Mouse (Mus musculus): Measurements from ENCODE around the gene Myh2. TPM values are rescaled to one million over a fixed set of nuclear protein-coding genes. Genes with fewer than 3 reads are reported as not detected.

Gene Myh2
- polyA plus RNA-seq, 1 experiment from 2014 or later = 0.06 TPM

DNA sequence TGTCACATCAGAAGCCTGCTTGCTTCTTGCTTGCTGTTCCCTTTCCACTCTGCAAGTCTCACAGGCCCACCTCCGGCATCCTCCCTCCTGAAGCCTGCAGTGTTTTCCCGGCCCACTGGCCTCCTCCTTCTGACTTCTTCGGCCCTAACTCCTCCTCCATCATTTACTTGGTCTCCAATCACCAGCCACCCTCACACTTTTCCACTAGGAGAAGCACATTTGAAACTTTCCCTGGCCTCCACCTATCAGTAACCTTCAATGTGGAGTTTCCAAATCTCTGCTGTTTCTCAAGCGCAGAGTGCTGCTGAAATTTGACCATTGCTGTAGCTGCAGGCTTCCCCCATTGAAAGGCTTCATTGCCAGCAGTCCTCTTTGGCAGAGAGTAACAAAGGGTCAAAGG, 28.8 kb upstream of the Myh2 start:
- Histone ChIP-seq H3K9me3 (replicated peaks; ENCODE audit: control insufficient read depth, low read length) (no peaks in the 10 kb centered on the region), H3K4me3 (ENCODE audit: low read depth, low read length) (no peak overlapping the region), H3K4me2 (ENCODE audit: low read length) (no peak overlapping the region), H3K27me3 (replicated peaks; ENCODE audit: control insufficient read depth, insufficient read depth, low read length) (no peaks in the 10 kb centered on the region), H3K9ac (ENCODE audit: low read length) (no peak overlapping the region), H3K36me3 (ENCODE audit: control insufficient read depth, insufficient read depth, low read length) (no peaks in the 10 kb centered on the region), H3K27ac (ENCODE audit: low read depth, low read length) (no peak overlapping the region), H3K4me1 (ENCODE audit: control insufficient read depth, insufficient read depth, low read length) (no peaks in the 10 kb centered on the region)
- 59% methylated on average over 4 of the region's 4 CpGs for WGBS
- ATAC-seq (no peak), DNase-seq (ENCODE audit: low spot score) (no peak)

DNA sequence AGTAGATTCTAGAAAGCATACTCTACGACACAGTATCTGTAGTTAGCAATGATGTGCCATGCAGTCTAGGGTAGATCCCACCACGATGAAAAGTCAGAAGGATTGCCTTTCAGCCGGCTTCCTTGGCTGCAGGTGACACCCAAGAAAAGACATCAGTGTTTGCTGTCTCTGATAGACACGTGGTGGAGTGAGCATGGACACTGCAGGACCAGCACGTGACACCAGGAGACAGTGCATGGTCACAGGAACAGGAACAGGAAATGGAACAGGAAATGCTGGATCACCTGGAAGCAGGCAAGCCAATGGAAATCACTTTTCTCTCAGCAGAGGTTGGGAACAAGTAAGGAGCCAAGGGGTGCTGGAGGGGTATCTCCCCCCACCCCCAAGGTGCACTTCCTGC, 27.8 kb upstream of the Myh2 start:
- Histone ChIP-seq H3K4me1 (ENCODE audit: control insufficient read depth, insufficient read depth, low read length) (no peaks in the 10 kb centered on the region), H3K9ac (ENCODE audit: low read length) (no peak overlapping the region), H3K9me3 (replicated peaks; ENCODE audit: control insufficient read depth, low read length) (no peaks in the 10 kb centered on the region), H3K4me3 (ENCODE audit: low read depth, low read length) (no peak overlapping the region), H3K4me2 (ENCODE audit: low read length) (no peak overlapping the region), H3K27ac (ENCODE audit: low read depth, low read length) (no peak overlapping the region), H3K36me3 (ENCODE audit: control insufficient read depth, insufficient read depth, low read length) (no peaks in the 10 kb centered on the region), H3K27me3 (replicated peaks; ENCODE audit: control insufficient read depth, insufficient read depth, low read length) (no peaks in the 10 kb centered on the region)
- ATAC-seq = no peak
- no peak for DNase-seq (ENCODE audit: low spot score)
- 81% methylated on average over 5 of the region's 5 CpGs for WGBS

DNA sequence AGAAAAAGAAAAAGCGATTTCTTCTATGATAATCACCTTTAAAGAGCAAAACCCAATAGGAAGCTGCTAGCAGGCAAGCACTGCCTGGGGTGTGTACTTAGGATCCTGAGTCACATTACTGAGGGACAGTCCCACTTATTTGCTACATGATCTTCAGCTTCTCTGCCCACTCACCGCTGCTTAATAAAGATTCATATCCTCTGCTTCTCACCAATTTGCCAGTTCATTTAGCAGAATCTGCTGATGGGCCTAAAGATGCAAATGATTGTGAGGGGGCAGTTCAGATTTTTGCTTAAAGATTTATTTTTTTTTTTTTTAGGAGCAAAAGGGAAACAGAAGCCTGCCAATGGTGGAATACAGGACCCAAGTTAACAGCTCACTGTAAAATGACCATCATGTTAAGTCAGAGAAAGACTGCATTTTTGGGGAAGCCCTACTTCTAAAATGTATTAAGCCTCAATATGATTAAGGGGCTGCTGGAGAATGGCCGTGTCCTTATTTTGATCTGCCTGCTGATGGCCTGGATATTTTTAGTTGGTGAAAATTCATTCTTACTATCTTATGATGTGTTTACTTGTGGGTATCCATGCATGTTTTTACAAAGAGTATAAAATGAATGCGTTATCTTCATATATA, 26.8 kb upstream of the Myh2 start:
- DNase-seq (ENCODE audit: low spot score) = no peak
- ATAC-seq = no peak
- Histone ChIP-seq H3K27me3 (replicated peaks; ENCODE audit: control insufficient read depth, insufficient read depth, low read length) (no peaks in the 10 kb centered on the region), H3K27ac (ENCODE audit: low read depth, low read length) (no peak overlapping the region), H3K9ac (ENCODE audit: low read length) (no peak overlapping the region), H3K4me2 (ENCODE audit: low read length) (no peak overlapping the region), H3K4me1 (ENCODE audit: control insufficient read depth, insufficient read depth, low read length) (no peaks in the 10 kb centered on the region), H3K9me3 (replicated peaks; ENCODE audit: control insufficient read depth, low read length) (no peaks in the 10 kb centered on the region), H3K36me3 (ENCODE audit: control insufficient read depth, insufficient read depth, low read length) (no peaks in the 10 kb centered on the region), H3K4me3 (ENCODE audit: low read depth, low read length) (no peak overlapping the region)
- 96% methylated on average over 4 of the region's 4 CpGs for WGBS

DNA sequence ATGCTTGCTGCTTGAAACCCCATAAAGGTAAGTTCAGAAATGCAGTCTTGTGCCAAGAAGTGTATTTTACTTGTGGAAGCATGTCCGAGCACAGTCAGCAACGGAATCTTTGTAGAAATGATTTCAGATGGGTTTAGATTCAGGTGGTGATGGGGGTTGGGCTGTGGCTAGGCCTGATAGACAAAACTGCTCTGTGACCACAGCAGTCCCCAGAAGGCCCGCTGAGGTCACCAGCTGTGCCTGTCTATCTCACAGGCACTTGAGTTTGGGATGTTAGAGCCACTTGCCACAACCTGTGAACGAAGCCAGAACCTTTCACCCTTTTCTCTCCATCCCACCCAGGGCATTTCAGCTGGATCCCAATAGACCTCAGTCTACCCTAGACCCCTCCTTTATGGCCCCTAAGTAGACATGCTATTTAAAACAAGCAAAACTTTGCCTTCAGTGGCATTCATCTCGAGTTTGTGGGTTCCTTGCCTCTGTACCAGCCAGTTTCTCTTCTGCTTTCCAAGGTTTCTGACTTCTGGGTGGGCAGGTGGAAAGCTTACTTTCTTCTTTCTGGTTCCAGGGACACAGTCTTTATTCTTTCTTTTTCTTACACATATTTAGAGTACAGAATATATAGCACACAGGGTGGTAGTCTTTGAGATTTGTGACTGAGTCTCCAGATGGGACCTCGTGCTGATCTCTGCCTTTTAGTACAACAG, 26.1 kb upstream of the Myh2 start:
- Histone ChIP-seq H3K4me3 (ENCODE audit: low read depth, low read length) (no peak overlapping the region), H3K27me3 (replicated peaks; ENCODE audit: control insufficient read depth, insufficient read depth, low read length) (no peaks in the 10 kb centered on the region), H3K27ac (ENCODE audit: low read depth, low read length) (no peak overlapping the region), H3K9me3 (replicated peaks; ENCODE audit: control insufficient read depth, low read length) (no peaks in the 10 kb centered on the region), H3K4me2 (ENCODE audit: low read length) (no peak overlapping the region), H3K4me1 (ENCODE audit: control insufficient read depth, insufficient read depth, low read length) (no peaks in the 10 kb centered on the region), H3K9ac (ENCODE audit: low read length) (no peak overlapping the region), H3K36me3 (ENCODE audit: control insufficient read depth, insufficient read depth, low read length) (no peaks in the 10 kb centered on the region)
- WGBS = 75% methylated on average over 6 of the region's 6 CpGs
- DNase-seq (ENCODE audit: low spot score) (no peak), ATAC-seq (no peak)

DNA sequence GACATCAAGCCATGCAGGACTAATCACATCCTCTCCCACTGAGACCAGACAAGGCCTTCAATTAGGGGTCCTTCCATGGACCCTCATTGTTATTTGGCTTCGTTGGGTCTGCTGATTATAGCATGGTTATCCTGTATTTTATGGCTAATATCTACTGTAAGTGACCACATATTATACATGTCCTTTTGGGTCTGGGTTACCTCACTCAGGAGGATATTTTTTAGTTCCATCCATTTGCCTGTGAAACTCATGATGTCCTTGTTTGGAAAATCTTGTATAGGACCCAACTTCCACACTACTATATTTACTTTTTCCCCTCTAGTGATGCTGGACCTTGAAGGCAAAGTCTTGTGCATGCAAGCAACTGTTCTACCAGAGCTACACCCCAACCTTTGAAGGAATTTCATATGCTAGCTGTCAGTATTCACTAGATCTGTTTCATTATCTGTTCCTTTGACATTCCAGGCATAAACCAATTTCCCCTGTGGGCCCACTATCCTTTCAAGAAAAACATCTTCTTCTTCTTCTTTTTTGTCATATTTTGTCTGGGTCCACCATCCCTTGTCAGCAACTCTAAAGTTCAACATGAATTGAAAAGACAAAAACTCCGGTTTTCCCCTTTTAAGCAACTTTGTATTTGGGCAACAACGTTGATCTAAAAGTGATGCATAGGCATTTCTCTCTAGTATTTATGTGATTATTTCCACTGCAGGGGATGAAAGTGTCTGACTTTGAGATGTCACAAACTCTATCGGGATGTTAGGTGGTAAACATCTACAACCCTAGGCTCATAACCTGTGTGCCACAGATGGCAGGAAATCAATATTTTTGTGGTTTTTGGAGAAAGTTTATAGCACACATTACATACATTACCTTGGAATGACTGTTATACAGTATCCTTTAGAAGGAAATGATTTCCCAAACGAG, 25.1 kb upstream of the Myh2 start:
- H3K4me2 ChIP-seq (ENCODE audit: low read length) = no peak overlapping the region
- DNase-seq (ENCODE audit: low spot score) (no peak), ATAC-seq (no peak)
- WGBS = 82% methylated on average over 5 of the region's 5 CpGs
- H3K9me3 ChIP-seq (replicated peaks; ENCODE audit: control insufficient read depth, low read length) = no peaks in the 10 kb centered on the region
- no peak overlapping the region for H3K4me3 ChIP-seq (ENCODE audit: low read depth, low read length)
- H3K27me3 ChIP-seq (replicated peaks; ENCODE audit: control insufficient read depth, insufficient read depth, low read length) = no peaks in the 10 kb centered on the region
- H3K4me1 ChIP-seq (ENCODE audit: control insufficient read depth, insufficient read depth, low read length) = no peaks in the 10 kb centered on the region
- H3K36me3 ChIP-seq (ENCODE audit: control insufficient read depth, insufficient read depth, low read length) = no peaks in the 10 kb centered on the region
- no peak overlapping the region for H3K9ac ChIP-seq (ENCODE audit: low read length)
- no peak overlapping the region for H3K27ac ChIP-seq (ENCODE audit: low read depth, low read length)

DNA sequence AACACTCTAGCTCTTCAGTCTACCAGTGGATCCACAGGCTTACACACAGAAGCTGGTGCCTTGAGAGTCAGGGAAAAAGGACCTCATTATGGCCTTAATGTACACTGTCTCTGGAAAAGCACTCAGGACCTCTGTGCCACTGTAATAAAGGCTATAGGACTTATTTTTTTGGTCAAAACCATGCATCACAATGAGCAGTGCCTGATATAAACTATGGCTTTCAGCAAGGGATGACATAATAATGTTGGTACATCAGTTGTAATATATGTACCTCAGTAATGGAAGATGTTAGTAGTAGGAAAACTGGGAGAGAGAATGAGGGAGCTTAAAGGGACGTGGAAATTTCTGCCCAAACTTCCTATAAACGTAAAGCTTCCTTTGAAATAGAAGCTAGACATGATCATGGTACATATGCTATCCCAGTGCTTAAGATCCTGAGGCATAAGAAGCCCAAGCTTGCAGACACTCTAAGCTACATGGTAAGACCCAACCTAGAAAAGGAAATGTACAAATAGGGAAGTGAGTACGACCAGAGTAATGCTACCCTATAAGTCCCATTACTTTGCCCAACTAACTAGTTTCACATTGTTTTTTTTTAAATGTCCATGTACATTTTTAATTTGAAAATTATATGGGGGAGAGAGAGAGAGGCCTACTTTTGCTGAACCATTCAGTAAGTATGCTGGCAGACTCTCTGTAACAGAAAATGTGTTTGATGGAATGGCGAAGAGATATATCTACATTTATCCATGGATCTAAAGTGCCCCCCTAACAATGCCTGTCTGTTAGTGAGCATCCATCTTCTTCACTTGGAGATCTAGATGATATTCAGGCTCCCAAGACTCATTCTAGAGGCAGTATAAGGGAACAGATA, 24.2 kb upstream of the Myh2 start:
- Histone ChIP-seq H3K36me3 (ENCODE audit: control insufficient read depth, insufficient read depth, low read length) (no peaks in the 10 kb centered on the region), H3K4me2 (ENCODE audit: low read length) (no peak overlapping the region), H3K27ac (ENCODE audit: low read depth, low read length) (no peak overlapping the region), H3K9me3 (replicated peaks; ENCODE audit: control insufficient read depth, low read length) (no peaks in the 10 kb centered on the region), H3K4me3 (ENCODE audit: low read depth, low read length) (no peak overlapping the region), H3K27me3 (replicated peaks; ENCODE audit: control insufficient read depth, insufficient read depth, low read length) (no peaks in the 10 kb centered on the region), H3K9ac (ENCODE audit: low read length) (no peak overlapping the region), H3K4me1 (ENCODE audit: control insufficient read depth, insufficient read depth, low read length) (no peaks in the 10 kb centered on the region)
- no peak for ATAC-seq
- no peak for DNase-seq (ENCODE audit: low spot score)
- 93% methylated on average over 4 of the region's 4 CpGs for WGBS

DNA sequence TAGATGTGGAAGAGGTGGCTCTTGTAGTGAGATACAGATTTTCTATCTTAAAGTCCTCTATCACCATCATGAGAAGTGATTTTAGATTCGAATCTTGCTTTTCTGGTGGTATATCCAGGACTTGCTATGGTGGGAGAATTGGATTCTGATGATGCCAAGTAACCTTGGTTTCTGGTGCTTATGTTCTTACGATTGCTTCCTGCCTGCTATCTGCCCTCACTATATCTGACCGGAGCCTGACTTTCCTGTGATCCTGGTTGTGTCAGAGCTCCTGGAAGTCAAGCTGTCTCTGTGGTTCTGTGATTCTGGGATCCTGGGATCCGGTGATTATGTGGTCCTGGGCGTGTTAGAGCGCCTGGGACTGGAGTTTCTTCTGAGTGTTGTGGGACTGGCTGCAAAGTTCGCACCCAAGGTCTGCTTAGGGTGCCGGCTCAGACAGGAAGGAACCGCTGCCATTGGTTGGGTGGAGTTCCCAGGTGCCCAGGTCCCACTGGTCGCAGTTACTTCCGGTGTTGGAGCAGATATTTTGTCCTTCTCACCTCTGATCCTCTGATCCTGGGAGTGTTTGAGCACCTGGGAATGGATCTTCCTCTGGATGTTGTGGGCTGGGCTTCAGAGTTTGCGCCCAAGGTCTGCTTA, 23.4 kb upstream of the Myh2 start:
- WGBS = 94% methylated on average over 12 of the region's 12 CpGs
- no peaks in the 10 kb centered on the region for H3K9me3 ChIP-seq (replicated peaks; ENCODE audit: control insufficient read depth, low read length)
- H3K27me3 ChIP-seq (replicated peaks; ENCODE audit: control insufficient read depth, insufficient read depth, low read length) = no peaks in the 10 kb centered on the region
- no peaks in the 10 kb centered on the region for H3K36me3 ChIP-seq (ENCODE audit: control insufficient read depth, insufficient read depth, low read length)
- no peak overlapping the region for H3K9ac ChIP-seq (ENCODE audit: low read length)
- no peak overlapping the region for H3K27ac ChIP-seq (ENCODE audit: low read depth, low read length)
- H3K4me1 ChIP-seq (ENCODE audit: control insufficient read depth, insufficient read depth, low read length) = no peaks in the 10 kb centered on the region
- DNase-seq (ENCODE audit: low spot score) (no peak), ATAC-seq (no peak)
- H3K4me3 ChIP-seq (ENCODE audit: low read depth, low read length) = no peak overlapping the region
- no peak overlapping the region for H3K4me2 ChIP-seq (ENCODE audit: low read length)

DNA sequence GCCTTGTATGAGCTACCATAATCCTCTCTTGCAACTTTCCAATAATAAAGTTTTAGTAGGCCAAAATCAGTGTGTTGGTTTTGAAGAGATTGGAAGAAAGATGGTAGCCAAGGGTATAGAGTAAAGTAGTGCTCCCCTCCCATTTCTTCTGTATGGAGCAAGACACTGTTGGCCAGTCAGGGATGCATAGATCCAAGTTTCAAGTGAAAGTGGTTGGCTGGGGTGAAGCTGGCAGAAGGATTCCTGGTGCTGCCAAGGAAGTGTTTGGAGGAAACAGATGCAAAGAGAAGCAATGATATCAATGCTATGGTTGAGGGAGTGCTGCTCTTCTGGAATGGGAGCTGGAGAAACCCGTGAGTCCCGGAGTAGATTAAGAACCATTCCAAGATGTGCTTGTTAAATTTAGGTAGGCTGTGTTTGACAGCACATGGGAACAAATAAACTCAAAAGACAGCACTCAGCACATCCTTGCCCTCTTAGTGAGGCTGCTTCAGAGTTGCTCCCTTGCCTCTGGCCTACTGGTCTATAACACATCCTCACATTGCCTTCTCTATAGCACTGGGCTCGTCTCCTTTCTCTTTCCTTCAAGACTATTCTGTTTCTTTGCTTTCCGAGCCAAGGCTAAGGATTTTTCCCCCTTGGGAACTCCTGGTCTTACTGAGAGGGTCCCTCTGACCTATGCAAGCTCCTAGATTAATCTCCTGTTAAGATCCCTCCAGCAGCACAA, 22.4 kb upstream of the Myh2 start:
- Histone ChIP-seq H3K4me2 (ENCODE audit: low read length) (no peak overlapping the region), H3K9me3 (replicated peaks; ENCODE audit: control insufficient read depth, low read length) (no peaks in the 10 kb centered on the region), H3K4me3 (ENCODE audit: low read depth, low read length) (no peak overlapping the region), H3K4me1 (ENCODE audit: control insufficient read depth, insufficient read depth, low read length) (no peaks in the 10 kb centered on the region), H3K9ac (ENCODE audit: low read length) (no peak overlapping the region), H3K27me3 (replicated peaks; ENCODE audit: control insufficient read depth, insufficient read depth, low read length) (no peaks in the 10 kb centered on the region), H3K36me3 (ENCODE audit: control insufficient read depth, insufficient read depth, low read length) (no peaks in the 10 kb centered on the region), H3K27ac (ENCODE audit: low read depth, low read length) (no peak overlapping the region)
- 56% methylated on average over 4 of the region's 4 CpGs for WGBS
- DNase-seq (ENCODE audit: low spot score) = no peak
- ATAC-seq = no peak
